Mouse (Mus musculus) MEL (cell line): ENCODE measurements around the gene Atg5.

Experiments used
- CTCF ChIP-seq, 3 experiments: IDR thresholded peaks in 2 of 3; conservative IDR thresholded peaks in 1 of 3; 2 replicates each; pipeline ENCODE4 v1.5.1; 2011 to 2012; ENCODE audit warnings: low read length in 3 of 3, low read depth in 2 of 3, mild to moderate bottlenecking in 2 of 3, improper control_type of control experiment in 1 of 3, inconsistent platforms in 1 of 3, mixed read lengths in 1 of 3, moderate library complexity in 1 of 3; ENCODE audit not compliant: control insufficient read depth in 1 of 3, insufficient read depth in 1 of 3, poor library complexity in 1 of 3, severe bottlenecking in 1 of 3
- MAFK ChIP-seq: IDR thresholded peaks from 2 replicates; pipeline ENCODE4 v1.6.1; 2011; ENCODE audit warnings: low read depth, mild to moderate bottlenecking, low read length, improper control_type of control experiment, borderline replicate concordance
- MAX ChIP-seq: IDR thresholded peaks from 2 replicates; pipeline ENCODE4 v1.6.1; 2011; ENCODE audit warnings: low read length, improper control_type of control experiment
- POLR2AphosphoS5 ChIP-seq: IDR thresholded peaks from 2 replicates; pipeline ENCODE4 v1.6.1; 2012; ENCODE audit warnings: low read depth, borderline replicate concordance, mild to moderate bottlenecking, inconsistent platforms, low read length, moderate library complexity, mixed read lengths
- TAL1 ChIP-seq: IDR thresholded peaks from 2 replicates; pipeline ENCODE4 v1.6.1; 2012; ENCODE audit warnings: mild to moderate bottlenecking, inconsistent platforms, low read length, moderate library complexity, mixed read lengths
- TCF12 ChIP-seq: IDR thresholded peaks from 2 replicates; pipeline ENCODE4 v1.6.1; 2014; ENCODE audit warnings: low read depth, mild to moderate bottlenecking, inconsistent platforms, low read length, improper control_type of control experiment, moderate library complexity

- TF ChIP-seq TAL1 (no peak), CTCF (IDR thresholded peaks at IDR 0.05 in 2 of 3, conservative IDR thresholded peaks at IDR 0.05 in 1 of 3; ENCODE audit: control insufficient read depth in 1 of 3, insufficient read depth in 1 of 3, low read depth in 2 of 3, low read length in 3 of 3, poor library complexity in 1 of 3, severe bottlenecking in 1 of 3) (no peak), POLR2AphosphoS5 (no peak), MAX (no peak), TCF12 (no peak), MAFK (no peak)
These were observed 58.9 kb downstream of the Atg5 start for GRCm38 (mm10) chr10:44327057-44327456.
